Mouse (Mus musculus) heart, adult 2 months (tissue): Measurements from ENCODE around the gene Olfr464. TPM values are rescaled to one million over a fixed set of nuclear protein-coding genes. Genes with fewer than 3 reads are reported as not detected.

Experiments
- DNase-seq, 2 experiments: peaks; one replicate each; pipeline ENCODE4 v3.0.0; 2021
- H3K27ac ChIP-seq: fragments of 200-600 bp; 2 replicates; pipeline ENCODE4 v1.8.1; 2022
- H3K27me3 ChIP-seq: fragments of 200-500 bp; 2 replicates; pipeline ENCODE4 v1.6.1; 2012; ENCODE audit warnings: mild to moderate bottlenecking, low read length, inconsistent platforms, mixed read lengths; ENCODE audit not compliant: control insufficient read depth, insufficient read depth
- H3K36me3 ChIP-seq: fragments of 200-500 bp; 2 replicates; pipeline ENCODE4 v1.6.1; 2012; ENCODE audit warnings: low read length, inconsistent platforms; ENCODE audit not compliant: control insufficient read depth, insufficient read depth
- H3K4me1 ChIP-seq: fragments of 200-500 bp; 2 replicates; pipeline ENCODE4 v1.6.1; 2011; ENCODE audit warnings: low read length; ENCODE audit not compliant: control insufficient read depth, insufficient read depth
- H3K4me3 ChIP-seq: fragments of 200-600 bp; 2 replicates; pipeline ENCODE4 v1.8.1; 2022
- H3K79me2 ChIP-seq: fragments of 200-500 bp; replicated peaks from 2 replicates; pipeline ENCODE4 v1.6.1; 2012; ENCODE audit warnings: mild to moderate bottlenecking, inconsistent platforms, low read length, moderate library complexity, mixed read lengths; ENCODE audit not compliant: control insufficient read depth, insufficient read depth
- H3K9ac ChIP-seq: fragments of 200-500 bp; 2 replicates; pipeline ENCODE4 v1.6.1; 2012; ENCODE audit warnings: low read depth, mild to moderate bottlenecking, control low read depth, inconsistent platforms, low read length, mixed read lengths
- CTCF ChIP-seq: fragments of 200-600 bp; IDR thresholded peaks from 2 replicates; pipeline ENCODE4 v1.8.1; 2022; ENCODE audit warnings: antibody characterized with exemption, mild to moderate bottlenecking, moderate library complexity
- EP300 ChIP-seq: fragments of 200-500 bp; IDR thresholded peaks from 2 replicates; pipeline ENCODE4 v1.6.1; 2011; ENCODE audit warnings: low read depth, low read length, control low read depth; ENCODE audit not compliant: insufficient read depth
- POLR2A ChIP-seq: fragments of 200-500 bp; IDR thresholded peaks from 2 replicates; pipeline ENCODE4 v1.6.1; 2011; ENCODE audit warnings: mild to moderate bottlenecking, low read depth, low read length, control low read depth; ENCODE audit not compliant: insufficient read depth
- WGBS: fragments of 180-500 bp; shearing (Covaris S2); methylation state at CpG from one replicate; pipeline ENCODE4 v1.1.7; 2018; 5-methylcytosine and 5-hydroxymethylcytosine counted together
- intact Hi-C: fragments of 180-260 bp; cut with DNase I; formaldehyde crosslinking; loops from one replicate; pipeline ENCODE4 v1.15.1; 2025
- long read RNA-seq: library from polyadenylated mRNA; stranded (forward); transcript quantifications from one replicate; pipeline ENCODE4 v2.0.0, GENCODE M21; 2021
- polyA plus RNA-seq: library from polyadenylated mRNA; depleted of rRNA; stranded (reverse); fragments of >200 nt; gene quantifications from 2 replicates; pipeline ENCODE4 v1.2.3, GENCODE M21; 2012; rRNA removed
- total RNA-seq, 2 experiments: library from RNA; stranded (reverse); gene quantifications; 2 replicates each; pipeline ENCODE4 v1.2.3; 2021

Olfr464 gene
- not detected for total RNA-seq
- polyA plus RNA-seq = not detected in 2 replicates
- long read RNA-seq = 0 reads

- no peak within 1 kb of the TSS for H3K4me3 ChIP-seq
- H3K4me1 ChIP-seq = no peaks in the 10 kb centered on the region
- H3K36me3 ChIP-seq = no peaks in the 10 kb centered on the region
- intact Hi-C loops = no loop called here
- WGBS = 28% methylated on average over 5 of the region's 5 CpGs
- peaks cover 1% of the 10 kb centered on the region; the same call in 1 of the 2 replicates for H3K27me3 ChIP-seq
- TF ChIP-seq CTCF (no peak), EP300 (no peak), POLR2A (no peak)
- H3K9ac ChIP-seq = no peak within 1 kb of the TSS
- H3K79me2 ChIP-seq = no peaks in the 10 kb centered on the region
- DNase-seq = no peak
- no peak within 1 kb of the TSS for H3K27ac ChIP-seq
Measured at GRCm38 (mm10) chr11:87920966-87921365, at the start of gene Olfr464. Olfr464 (minus strand) TSS chr11:87920967.

- WGBS = 16% methylated on average over 19 of the region's 20 CpGs
- no peak for TF ChIP-seq EP300
- TF ChIP-seq CTCF = peak; percentile 25; the same call in 1 of the 2 replicates
- no peak for TF ChIP-seq POLR2A
Measured at GRCm38 (mm10) chr11:87968356-87969122, 47.8 kb upstream of the Olfr464 start.

GRCm38 (mm10) chr11:87967692-87968289 is 47.0 kb upstream of the Olfr464 start:
- no peaks in the 10 kb centered on the region for H3K27me3 ChIP-seq
- peaks cover 2% of the 10 kb centered on the region for H3K4me1 ChIP-seq
- H3K4me3 ChIP-seq = peak overlapping the region; percentile 23; the same call in 1 of the 2 replicates
- 2% methylated on average over 17 of the region's 17 CpGs for WGBS
- H3K36me3 ChIP-seq = no peaks in the 10 kb centered on the region
- H3K27ac ChIP-seq = no peak overlapping the region
- H3K79me2 ChIP-seq = no peaks in the 10 kb centered on the region
- no peak for TF ChIP-seq POLR2A
- peak; percentile 100 for TF ChIP-seq CTCF
- peak; percentile 79; the same call in 1 of the 2 replicates for TF ChIP-seq EP300
- H3K9ac ChIP-seq = no peak overlapping the region; the same call in none of the 2 replicates
- intact Hi-C loops = loop anchor here (2.0 kb wide), 2 partner anchors 229 to 855 kb away; no protein-coding TSS in a partner anchor
- peak; percentile 78 to 85 for DNase-seq

More at GRCm38 (mm10) chr11:87968356-87969122, 47.8 kb upstream of the Olfr464 start:
- no peak overlapping the region for H3K27ac ChIP-seq
- H3K79me2 ChIP-seq = no peaks in the 10 kb centered on the region
- no peaks in the 10 kb centered on the region for H3K27me3 ChIP-seq
- DNase-seq = no peak
- intact Hi-C loops = no loop called here
- H3K4me3 ChIP-seq = no peak overlapping the region
- H3K4me1 ChIP-seq = peaks cover 2% of the 10 kb centered on the region
- H3K9ac ChIP-seq = no peak overlapping the region; the same call in 1 of the 2 replicates
- H3K36me3 ChIP-seq = no peaks in the 10 kb centered on the region

GRCm38 (mm10) chr11:87966214-87966613 is 45.4 kb upstream of the Olfr464 start:
- 25% methylated on average over 10 of the region's 10 CpGs for WGBS
- no peak for DNase-seq
- intact Hi-C loops = loop anchor here (2.0 kb wide), 2 partner anchors 231 to 857 kb away; no protein-coding TSS in a partner anchor
- no peaks in the 10 kb centered on the region for H3K79me2 ChIP-seq
- no peak overlapping the region for H3K27ac ChIP-seq
- H3K27me3 ChIP-seq = no peaks in the 10 kb centered on the region
- H3K4me3 ChIP-seq = no peak overlapping the region
- peaks cover 2% of the 10 kb centered on the region for H3K4me1 ChIP-seq
- H3K36me3 ChIP-seq = no peaks in the 10 kb centered on the region
- H3K9ac ChIP-seq = no peak overlapping the region
- no peak for TF ChIP-seq CTCF

DNA sequence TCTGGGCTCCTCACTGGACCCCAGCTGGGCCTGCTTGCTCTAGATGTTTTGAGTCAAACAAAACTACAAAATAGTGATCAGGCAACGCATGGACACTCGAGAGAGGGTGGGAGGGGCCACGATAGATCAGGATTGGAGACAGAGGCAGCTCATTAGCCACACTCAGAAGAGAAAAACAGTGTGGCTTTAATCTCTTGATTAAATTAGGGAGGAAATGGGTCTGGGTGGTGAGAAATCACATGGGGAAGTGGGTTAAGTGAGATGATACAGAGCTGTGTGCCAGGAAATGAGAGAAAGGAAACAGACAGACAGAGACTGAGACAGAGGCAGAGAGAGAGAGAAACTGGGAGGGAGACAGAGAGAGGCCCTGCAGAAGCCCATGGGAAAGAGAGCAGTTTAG is 44.5 kb upstream of the Olfr464 start:
- TF ChIP-seq CTCF (no peak), POLR2A (no peak), EP300 (no peak)
- Histone ChIP-seq H3K79me2 (no peaks in the 10 kb centered on the region), H3K4me3 (no peak overlapping the region), H3K27me3 (no peaks in the 10 kb centered on the region), H3K9ac (no peak overlapping the region), H3K27ac (no peak overlapping the region), H3K4me1 (peaks cover 2% of the 10 kb centered on the region), H3K36me3 (no peaks in the 10 kb centered on the region)
- 47% methylated on average over 3 of the region's 3 CpGs for WGBS
- intact Hi-C loops = no loop called here
- no peak for DNase-seq

- no peaks in the 10 kb centered on the region for H3K4me1 ChIP-seq
- no peak overlapping the region for H3K27ac ChIP-seq
- H3K9ac ChIP-seq = no peak overlapping the region
- H3K27me3 ChIP-seq = peaks cover 2% of the 10 kb centered on the region; the same call in 1 of the 2 replicates
- TF ChIP-seq EP300 (no peak), CTCF (no peak), POLR2A (no peak)
- no peak for DNase-seq
- no peaks in the 10 kb centered on the region for H3K36me3 ChIP-seq
- intact Hi-C loops = no loop called here
- WGBS = 29% methylated on average over 7 of the region's 7 CpGs
- H3K4me3 ChIP-seq = no peak overlapping the region
- no peaks in the 10 kb centered on the region for H3K79me2 ChIP-seq
Measured at GRCm38 (mm10) chr11:87957066-87957465, 36.3 kb upstream of the Olfr464 start.
